Mouse (Mus musculus) retina, embryonic 14.5 days (tissue): ENCODE measurements around the gene Vmn1r127.
"Not testable (repeated sequence)": the region's sequence is repeated elsewhere in the genome, so short reads cannot be mapped to it uniquely, and the experiment has no call there.

Source experiments
- DNase-seq: peaks from one replicate; pipeline ENCODE4 v3.0.0-alpha.2; 2015; ENCODE audit warnings: low spot score

Gene Vmn1r127

GRCm38 (mm10) chr7:21319761-21320160 lies at the start of gene Vmn1r127:
TSS of gene Vmn1r127 (minus strand) at chr7:21319861.
- not testable (repeated sequence) for DNase-seq

- not testable (repeated sequence) for DNase-seq
Measured at GRCm38 (mm10) chr7:21361191-21361590, 41.5 kb upstream of the Vmn1r127 start, which contains the start of gene Vmn1r129. TSS of gene Vmn1r129 (minus strand) at chr7:21361291.

- not testable (repeated sequence) for DNase-seq
Measured at GRCm38 (mm10) chr7:21349073-21349472, 29.4 kb upstream of the Vmn1r127 start, which contains the start of gene Vmn1r128. TSS of gene Vmn1r128 (plus strand) at chr7:21349373.

- not testable (repeated sequence) for DNase-seq
Measured at GRCm38 (mm10) chr7:21301367-21301766, 18.3 kb downstream of the Vmn1r127 start, which contains the start of gene Vmn1r126. TSS of gene Vmn1r126 (minus strand) at chr7:21301467.

GRCm38 (mm10) chr7:21271879-21272278 lies 47.8 kb downstream of the Vmn1r127 start, which contains the start of gene Vmn1r125:
TSS of gene Vmn1r125 (plus strand) at chr7:21272179.
- not testable (repeated sequence) for DNase-seq
